Mouse (Mus musculus) CD8-positive naive resting alpha-beta T cell, adult 2 months (primary cell): Measurements from ENCODE around the gene Rpl10.

Source experiments
- DNase-seq, 2 experiments: peaks; one replicate each; pipeline ENCODE4 v3.0.0; 2022; ENCODE audit warnings: low read depth in 2 of 2, low spot score in 2 of 2

The Rpl10 gene

DNA sequence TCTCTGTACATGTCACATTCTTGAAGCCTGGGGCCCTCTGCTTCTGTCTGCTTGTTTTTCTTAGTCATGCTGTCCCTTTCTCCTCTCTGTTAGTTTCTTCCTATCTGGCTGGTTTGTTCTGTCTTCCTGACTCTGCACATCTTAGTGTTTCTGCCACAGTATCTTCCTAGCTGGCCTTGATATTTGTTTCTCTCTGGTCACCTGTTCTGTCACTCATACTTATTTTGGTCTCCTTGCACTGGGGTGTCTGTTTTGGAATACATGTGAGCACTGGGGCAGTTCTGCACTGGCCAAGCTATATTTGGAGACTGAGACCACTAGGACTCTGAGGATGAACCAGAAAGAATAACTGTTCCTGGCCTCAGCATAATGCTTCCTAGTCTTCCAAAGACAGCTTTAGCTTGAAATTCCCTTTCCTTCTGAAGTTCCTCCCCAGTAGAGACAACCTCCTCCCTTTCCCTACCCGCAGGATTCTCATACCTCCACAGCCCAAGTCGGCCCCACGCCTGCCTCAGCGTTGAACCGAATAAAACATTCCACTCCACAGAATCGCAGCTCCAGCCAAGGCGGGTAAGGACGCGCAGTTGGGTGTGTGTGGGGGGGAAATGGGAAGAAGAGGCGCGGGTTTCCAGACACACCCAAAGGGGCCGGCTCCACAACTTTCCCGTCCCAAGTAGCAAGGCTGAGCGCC, 10.6 kb downstream of the Rpl10 start:
- DNase-seq = no peak

DNA sequence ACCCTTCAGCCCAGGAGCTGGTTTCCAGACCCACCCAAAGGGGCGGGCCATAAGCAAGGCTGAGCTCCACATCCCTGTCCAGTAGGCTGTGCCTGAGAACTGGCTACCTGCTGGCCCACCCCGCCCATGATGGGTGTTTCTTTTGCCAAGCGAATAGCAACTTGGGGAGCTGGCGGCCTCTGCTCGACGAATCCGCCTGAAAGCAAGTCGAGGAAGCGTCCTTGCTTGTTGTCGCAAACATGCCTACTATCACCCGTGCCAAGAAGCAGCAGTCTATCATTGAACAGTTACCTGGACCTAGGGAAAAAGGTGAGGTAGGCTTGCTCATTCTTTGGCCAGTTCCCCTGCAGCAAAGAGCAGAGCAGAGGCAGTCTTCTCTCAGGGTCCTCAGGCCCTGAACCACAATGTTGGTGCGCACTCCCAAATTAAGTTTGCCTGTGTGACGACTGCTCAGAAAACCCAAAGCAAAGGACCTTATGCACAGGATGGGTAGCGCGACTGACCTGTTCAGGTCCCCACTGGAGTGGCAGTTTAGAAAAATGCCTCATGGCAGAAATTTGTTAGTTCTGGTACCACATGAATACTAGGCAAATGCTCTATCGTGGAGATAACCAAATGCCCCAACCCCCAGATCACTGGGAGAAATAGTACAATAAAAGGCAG, 11.3 kb downstream of the Rpl10 start, which contains the start of the genes Taz and Dnase1l1:
Gene Taz, plus strand, starts transcription at position 181 of the 663 bp plus-strand sequence.
Gene Dnase1l1, minus strand, starts transcription at position 606 of the 663 bp plus-strand sequence.
- DNase-seq = peak; percentile 32 to 37

DNA sequence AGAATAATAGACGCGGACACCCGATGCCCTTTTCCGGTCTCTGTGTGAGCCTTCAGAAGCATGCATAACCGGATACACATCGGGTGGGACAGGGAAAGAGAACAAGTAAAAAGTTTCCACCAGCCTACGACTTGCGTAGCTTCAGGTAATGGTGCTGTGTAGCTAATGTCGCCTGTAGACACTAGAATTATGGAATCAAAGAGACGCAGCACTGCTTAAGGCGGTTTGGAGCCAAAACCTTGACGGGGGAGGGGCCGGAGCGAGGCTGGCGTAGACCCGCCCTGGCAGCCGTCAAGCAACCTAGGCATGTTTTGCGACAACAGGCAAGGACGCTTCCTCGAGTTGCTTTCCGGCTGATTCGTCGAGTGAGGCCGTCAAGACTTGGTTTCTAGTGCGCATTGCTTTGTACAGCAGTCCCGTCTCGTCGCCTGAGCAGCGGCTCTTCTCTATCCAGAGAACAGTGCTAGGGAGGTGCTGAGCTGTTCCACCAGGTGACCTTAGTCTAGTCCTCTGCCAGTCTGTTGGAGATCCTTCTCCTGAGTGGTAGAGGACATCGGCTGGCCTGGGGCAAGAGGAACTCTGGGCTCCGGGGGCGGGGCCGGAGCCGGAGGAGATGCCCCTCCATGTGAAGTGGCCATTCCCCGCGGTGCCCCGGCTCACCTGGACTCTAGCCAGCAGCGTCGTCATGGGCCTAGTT, 11.9 kb downstream of the Rpl10 start:
- peak; percentile 73 to 84 for DNase-seq

DNA sequence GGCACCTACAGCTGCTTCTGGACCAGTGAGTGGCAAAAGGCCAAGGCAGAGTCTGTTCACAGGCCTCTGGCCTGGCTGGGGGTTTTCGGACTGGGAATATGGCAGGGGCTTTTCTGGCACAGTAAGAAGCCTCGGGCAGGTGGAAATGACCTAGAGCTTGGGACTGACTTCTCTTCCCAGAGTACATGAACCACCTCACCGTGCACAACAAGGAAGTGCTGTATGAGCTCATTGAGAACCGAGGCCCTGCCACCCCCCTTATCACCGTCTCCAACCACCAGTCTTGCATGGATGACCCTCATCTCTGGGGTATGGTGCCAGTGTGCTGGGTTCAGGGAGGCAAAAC, 12.5 kb downstream of the Rpl10 start:
- no peak for DNase-seq

DNA sequence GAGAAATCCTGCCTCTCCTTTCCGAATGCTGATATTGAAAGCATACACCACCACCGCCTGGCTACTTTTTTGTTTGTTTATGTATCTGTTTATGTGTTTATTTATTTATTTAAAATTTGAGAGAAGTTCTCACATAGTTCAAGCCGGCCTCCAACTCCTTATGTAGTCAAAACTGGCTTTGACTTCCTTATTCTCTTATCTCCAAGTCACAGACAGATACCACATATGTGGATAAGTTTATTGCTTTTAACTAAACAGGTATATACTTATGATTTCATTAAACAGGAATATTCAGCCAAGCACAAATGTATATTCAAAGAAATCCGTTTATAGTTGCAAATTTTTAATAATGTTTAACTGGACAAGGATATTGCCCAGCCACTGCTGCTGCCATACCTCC, 22.8 kb downstream of the Rpl10 start:
- no peak for DNase-seq

DNA sequence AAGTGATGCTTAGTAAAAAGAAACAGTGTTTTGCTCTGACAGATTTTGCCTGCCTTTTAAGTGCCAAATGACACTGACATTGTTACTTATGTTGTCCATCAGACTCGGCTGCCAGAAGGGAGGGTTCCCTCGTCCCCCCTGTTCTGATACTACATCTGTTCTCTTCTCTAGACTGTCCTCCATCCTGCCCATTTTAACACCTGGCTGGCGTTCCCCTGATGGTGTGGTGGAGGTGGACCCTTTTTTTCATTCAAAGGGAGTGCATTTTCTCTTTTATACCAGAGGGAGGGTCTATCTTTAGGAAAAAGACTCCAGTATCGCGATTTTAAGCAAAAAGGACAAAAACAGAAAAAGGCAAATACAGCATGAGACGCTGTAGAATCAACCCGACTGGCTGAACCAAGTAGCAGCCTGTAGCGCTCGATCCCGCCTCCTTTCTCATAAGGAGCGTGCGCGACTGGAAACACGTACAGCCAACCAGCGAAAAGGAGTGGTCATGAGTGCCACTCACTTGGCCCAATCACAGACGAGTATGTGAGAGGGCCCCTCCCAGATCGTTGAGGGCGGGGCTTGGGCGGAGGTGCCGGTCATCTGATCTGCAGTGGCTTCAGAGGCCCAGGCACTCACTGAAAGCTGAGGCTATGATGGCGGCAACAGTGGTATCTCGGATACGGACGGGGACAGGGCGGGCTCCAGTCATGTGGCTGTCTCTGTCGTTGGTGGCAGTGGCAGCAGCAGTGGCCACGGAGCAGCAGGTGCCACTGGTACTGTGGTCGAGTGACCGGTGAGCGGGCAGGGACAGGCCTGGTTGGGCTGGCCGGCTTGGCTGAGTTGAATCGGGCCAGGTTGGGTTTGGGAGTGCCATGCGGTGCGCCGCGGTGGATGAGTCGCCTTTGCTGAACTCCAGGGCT, 26.2 kb downstream of the Rpl10 start, which contains the start of gene Atp6ap1:
Gene Atp6ap1, plus strand, starts transcription at position 560 of the 911 bp plus-strand sequence.
- DNase-seq = peak; percentile 82 to 84

DNA sequence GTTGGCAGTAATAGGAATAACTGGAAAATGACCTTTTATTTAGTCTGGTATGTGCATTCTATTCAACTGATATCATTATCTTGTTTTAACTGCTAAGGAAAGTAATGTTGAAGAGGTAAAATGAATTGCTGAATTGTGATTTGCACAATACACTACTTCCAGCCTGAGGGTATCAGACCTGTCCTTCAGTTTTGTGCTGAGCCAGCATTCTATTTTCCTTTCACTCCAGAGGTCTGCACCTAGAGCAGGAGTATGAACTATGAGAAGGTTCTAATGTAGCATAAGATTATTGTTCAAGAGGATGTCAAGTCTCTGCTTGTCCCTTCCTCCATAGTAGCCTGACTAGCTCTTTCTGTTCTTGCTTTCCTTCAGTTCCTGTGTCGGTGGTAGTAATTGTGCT, 27.7 kb downstream of the Rpl10 start:
- DNase-seq = no peak

DNA sequence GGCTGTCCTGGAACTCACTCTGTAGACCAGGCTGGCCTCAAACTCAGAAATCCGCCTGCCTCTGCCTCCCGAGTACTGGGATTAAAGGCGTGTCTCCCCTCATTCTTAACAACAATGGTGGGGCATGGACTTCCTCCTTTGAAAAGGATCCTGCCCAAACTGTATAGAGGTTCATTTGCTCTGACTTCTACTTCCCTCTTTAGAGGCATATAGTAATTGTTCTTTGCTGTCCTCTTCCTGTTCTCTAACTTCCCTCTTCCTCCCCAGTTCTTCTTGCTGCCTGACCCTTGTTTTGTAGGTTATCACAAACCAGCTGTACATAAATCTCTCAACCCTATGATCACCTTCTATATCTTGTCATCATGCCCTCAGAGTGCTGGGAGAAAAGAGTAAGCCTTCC, 29.1 kb downstream of the Rpl10 start:
- DNase-seq = no peak

DNA sequence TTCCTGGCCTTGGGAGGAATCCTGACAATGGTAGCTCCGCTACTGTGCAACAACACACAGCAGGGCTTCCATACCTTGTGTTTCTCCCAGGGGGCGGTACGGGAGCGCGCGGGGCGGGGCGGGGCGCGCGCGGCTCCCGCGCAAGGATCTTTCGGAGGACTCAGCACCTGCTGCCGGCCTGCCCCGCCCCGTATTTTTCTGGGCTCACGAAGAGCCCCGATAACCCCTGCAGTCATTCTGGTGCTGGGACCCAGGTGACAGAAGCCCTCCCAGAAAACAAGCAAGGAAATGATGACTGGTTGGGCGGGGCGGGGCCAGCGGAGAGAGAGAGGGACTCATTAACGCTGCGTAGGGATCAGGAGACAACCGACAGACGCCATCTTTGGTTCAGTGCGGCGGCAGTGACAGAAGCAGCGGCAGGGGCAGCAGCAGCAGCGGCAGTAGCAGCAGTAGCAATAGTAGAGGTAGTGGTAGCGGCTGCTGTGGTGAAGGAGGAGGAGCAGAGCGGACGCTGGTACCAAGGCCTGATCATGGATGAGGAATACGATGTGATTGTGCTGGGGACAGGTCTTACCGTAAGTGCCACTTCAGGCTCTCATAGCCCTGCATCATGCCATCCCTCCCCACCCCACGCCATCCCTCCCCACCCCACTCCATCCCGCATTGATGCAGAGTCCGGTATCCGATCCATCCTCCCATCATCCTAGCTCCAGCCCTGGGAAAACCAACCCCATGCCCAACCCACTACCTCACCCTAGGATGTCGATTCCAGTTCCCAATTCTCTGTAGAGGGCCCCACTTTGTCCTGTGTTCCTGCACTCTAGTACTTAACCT, 34.5 kb downstream of the Rpl10 start, which contains the start of gene Gdi1:
Gene Gdi1, plus strand, starts transcription at position 132 of the 834 bp plus-strand sequence.
- DNase-seq = peak; percentile 69 to 74

DNA sequence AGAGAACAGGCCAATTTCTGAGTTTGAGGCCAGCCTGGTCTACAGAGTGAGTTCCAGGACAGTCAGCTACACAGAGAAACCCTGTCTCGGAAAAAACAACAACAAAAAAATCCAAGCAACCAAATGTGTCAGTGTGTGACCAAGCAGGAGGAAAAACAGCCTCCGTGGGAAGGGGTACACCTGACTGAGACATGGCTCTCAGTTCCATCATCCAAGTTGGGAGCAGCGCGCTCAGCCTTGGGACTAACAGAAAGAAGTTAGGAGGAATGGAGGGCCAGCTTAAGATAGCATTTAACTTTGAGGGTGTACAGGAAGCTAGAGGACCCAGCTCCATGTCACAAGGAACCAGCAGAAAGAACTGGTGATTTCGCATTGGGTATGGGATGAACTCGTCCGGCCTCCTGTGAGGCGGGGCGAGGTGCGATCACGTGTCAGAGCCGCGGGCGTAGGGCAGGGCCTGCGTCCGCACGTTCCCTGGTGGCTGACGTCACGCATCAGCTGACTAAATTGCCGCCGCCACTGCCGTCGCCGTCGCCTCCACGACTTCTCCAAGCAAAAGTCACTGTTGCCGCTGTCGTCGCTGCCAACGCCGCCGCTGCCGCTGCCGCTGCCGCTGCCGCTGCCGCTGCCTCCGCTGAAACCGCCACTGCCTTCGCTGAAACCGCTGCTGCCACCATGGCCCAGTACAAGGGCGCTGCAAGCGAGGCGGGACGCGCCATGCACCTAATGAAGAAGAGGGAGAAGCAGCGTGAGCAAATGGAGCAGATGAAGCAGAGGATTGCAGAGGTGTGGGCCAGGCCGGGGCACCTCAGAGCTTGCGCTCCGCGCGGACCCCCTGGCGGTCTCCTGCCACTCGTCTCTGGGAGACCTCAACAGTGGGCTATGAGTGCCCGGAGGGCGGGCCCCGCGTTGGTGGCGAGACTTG, 42.2 kb downstream of the Rpl10 start, which contains the start of gene Fam50a:
Gene Fam50a, plus strand, starts transcription at position 494 of the 925 bp plus-strand sequence.
- peak; percentile 77 to 82 for DNase-seq
